Mouse (Mus musculus) stomach, postnatal 0 days (tissue): ENCODE measurements around the gene Picalm. TPM values are rescaled to one million over a fixed set of nuclear protein-coding genes. Genes with fewer than 3 reads are reported as not detected.

ENCODE experiments used
- ATAC-seq: fragments of 200-750 bp; cut with Nextera tagmentation; 2 replicates; pipeline ENCODE4 v1.8.0; 2017; ENCODE audit not compliant: low FRiP score, low TSS enrichment
- DNase-seq: peaks from one replicate; pipeline ENCODE4 v3.0.0-alpha.2; 2016; ENCODE audit warnings: low spot score
- H3K27ac ChIP-seq: fragments of 300-500 bp; sonication (generic); replicated peaks from 2 replicates; pipeline ENCODE4 v1.5.1; 2014; ENCODE audit warnings: mild to moderate bottlenecking, control low read depth
- H3K27me3 ChIP-seq: fragments of 300-500 bp; sonication (generic); 2 replicates; pipeline ENCODE4 v1.6.1; 2014; ENCODE audit warnings: low read length; ENCODE audit not compliant: control insufficient read depth, insufficient read depth
- H3K36me3 ChIP-seq: fragments of 300-500 bp; sonication (generic); 2 replicates; pipeline ENCODE4 v1.6.1; 2014; ENCODE audit warnings: low read length, mixed read lengths; ENCODE audit not compliant: control insufficient read depth, insufficient read depth
- H3K4me1 ChIP-seq: fragments of 300-500 bp; sonication (generic); replicated peaks from 2 replicates; pipeline ENCODE4 v1.6.1; 2014; ENCODE audit warnings: antibody characterized with exemption; ENCODE audit not compliant: control insufficient read depth, insufficient read depth
- H3K4me2 ChIP-seq: fragments of 300-500 bp; sonication (generic); replicated peaks from 2 replicates; pipeline ENCODE4 v1.6.1; 2014; ENCODE audit warnings: low read depth, mild to moderate bottlenecking, control low read depth, moderate library complexity
- H3K4me3 ChIP-seq: fragments of 300-500 bp; sonication (generic); 2 replicates; pipeline ENCODE4 v1.5.1; 2014; ENCODE audit warnings: low read depth, low read length, control low read depth
- H3K9ac ChIP-seq: fragments of 300-500 bp; sonication (generic); 2 replicates; pipeline ENCODE4 v1.6.1; 2014; ENCODE audit warnings: mild to moderate bottlenecking, low read length, control low read depth, mixed read lengths
- H3K9me3 ChIP-seq: fragments of 300-500 bp; sonication (generic); 2 replicates; pipeline ENCODE4 v1.6.1; 2016; ENCODE audit warnings: low read length; ENCODE audit not compliant: control insufficient read depth
- CTCF ChIP-seq: IDR thresholded peaks from 2 replicates; pipeline ENCODE4 v1.5.1; 2016; ENCODE audit warnings: antibody characterized with exemption, low read depth, mild to moderate bottlenecking, moderate library complexity
- EP300 ChIP-seq: optimal IDR thresholded peaks from 2 replicates; pipeline ENCODE3; 2016; ENCODE audit warnings: antibody characterized with exemption
- WGBS: fragments of 180-500 bp; shearing (Covaris S2); extraction: QIAGEN DNeasy Blood & Tissue Kit; methylation state at CpG from one replicate; pipeline ENCODE4 v1.1.7; 2014; 5-methylcytosine and 5-hydroxymethylcytosine counted together
- polyA plus RNA-seq: library from polyadenylated mRNA; unstranded; fragments of >200 nt; fragmentation: Nextera tagmentation; extraction: Ambion mirVana; gene quantifications from 2 replicates; pipeline ENCODE4 v1.2.1, GENCODE M21; 2015

Picalm gene
- polyA plus RNA-seq, 1 experiment from 2014 or later: 25.1 TPM

- H3K9me3 ChIP-seq: no peaks in the 10 kb centered on the region
- peaks cover 2% of the 10 kb centered on the region; the same call in 1 of the 2 replicates for H3K4me1 ChIP-seq
- 68% methylated on average over 4 of the region's 4 CpGs for WGBS
- H3K27ac ChIP-seq: no peak overlapping the region
- no peak for ATAC-seq
- no peaks in the 10 kb centered on the region for H3K27me3 ChIP-seq
- no peak overlapping the region for H3K4me3 ChIP-seq
- DNase-seq: no peak
- H3K36me3 ChIP-seq: no peaks in the 10 kb centered on the region
- H3K4me2 ChIP-seq: no peak overlapping the region
- H3K9ac ChIP-seq: no peak overlapping the region
- no peak for TF ChIP-seq CTCF
- TF ChIP-seq EP300: no peak
These were observed 8.3 kb downstream of the Picalm start for GRCm38 (mm10) chr7:90138359-90138758.

DNA sequence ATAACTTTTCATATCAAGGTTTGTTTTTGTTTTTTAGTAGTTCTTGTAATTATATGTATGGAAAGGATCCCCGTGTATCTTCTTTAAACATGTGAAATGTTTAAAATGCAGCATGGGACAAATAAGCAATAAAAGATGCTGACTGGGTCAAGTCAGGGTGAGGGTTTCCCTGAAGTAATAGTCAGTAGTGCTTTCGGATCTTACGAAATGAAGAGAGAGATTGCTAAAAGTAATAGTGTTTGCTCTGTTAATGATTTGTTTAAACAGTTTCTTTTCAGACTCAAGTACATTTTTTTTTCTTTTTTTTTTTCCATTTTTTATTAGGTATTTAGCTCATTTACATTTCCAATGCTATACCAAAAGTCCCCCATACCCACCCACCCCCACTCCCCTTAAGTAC, 10.3 kb downstream of the Picalm start:
- TF ChIP-seq EP300 (no peak), CTCF (no peak)
- Histone ChIP-seq H3K27ac (no peak overlapping the region), H3K9me3 (no peaks in the 10 kb centered on the region), H3K27me3 (no peaks in the 10 kb centered on the region), H3K9ac (no peak overlapping the region), H3K4me2 (no peak overlapping the region), H3K4me1 (peaks cover 2% of the 10 kb centered on the region; the same call in 1 of the 2 replicates), H3K36me3 (no peaks in the 10 kb centered on the region), H3K4me3 (no peak overlapping the region)
- no peak for ATAC-seq
- DNase-seq: no peak
- WGBS: 25% methylated on average over 3 of the region's 3 CpGs

DNA sequence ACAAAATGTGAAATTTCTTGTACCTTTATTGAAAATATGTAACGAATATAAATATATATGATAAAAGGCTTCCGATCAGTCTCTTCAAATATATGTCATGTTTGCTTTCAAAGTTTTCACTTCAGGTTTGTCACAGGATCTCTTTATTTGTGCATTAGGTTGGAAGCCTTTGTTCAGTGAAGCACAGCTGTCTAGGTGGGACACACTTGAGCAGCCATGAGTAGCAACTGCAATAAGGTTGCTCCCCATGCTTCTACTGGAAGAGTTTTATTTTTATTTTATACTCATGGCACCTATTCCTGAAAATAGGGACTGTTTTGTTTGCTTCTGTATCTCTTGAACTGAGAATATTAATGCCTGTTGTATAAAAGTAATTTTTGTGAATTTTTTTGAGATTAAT, 14.3 kb downstream of the Picalm start:
- Histone ChIP-seq H3K4me1 (peaks cover 2% of the 10 kb centered on the region; the same call in 1 of the 2 replicates), H3K36me3 (no peaks in the 10 kb centered on the region), H3K27ac (no peak overlapping the region), H3K4me3 (no peak overlapping the region), H3K27me3 (no peaks in the 10 kb centered on the region), H3K4me2 (no peak overlapping the region), H3K9me3 (no peaks in the 10 kb centered on the region), H3K9ac (no peak overlapping the region)
- no peak for ATAC-seq
- TF ChIP-seq EP300 (no peak), CTCF (no peak)
- no peak for DNase-seq
- WGBS: 57% methylated on average over 2 of the region's 2 CpGs

- TF ChIP-seq EP300 (no peak), CTCF (no peak)
- no peak overlapping the region for H3K9ac ChIP-seq
- DNase-seq (no peak), ATAC-seq (no peak)
- no peaks in the 10 kb centered on the region for H3K27me3 ChIP-seq
- H3K4me2 ChIP-seq: no peak overlapping the region
- peaks cover 2% of the 10 kb centered on the region; the same call in 1 of the 2 replicates for H3K4me1 ChIP-seq
- H3K36me3 ChIP-seq: no peaks in the 10 kb centered on the region
- 52% methylated on average over 2 of the region's 2 CpGs for WGBS
- H3K9me3 ChIP-seq: no peaks in the 10 kb centered on the region
- no peak overlapping the region for H3K4me3 ChIP-seq
- H3K27ac ChIP-seq: no peak overlapping the region
These were observed 15.0 kb downstream of the Picalm start for GRCm38 (mm10) chr7:90144971-90145370.

- no peaks in the 10 kb centered on the region for H3K9me3 ChIP-seq
- no peak overlapping the region for H3K4me2 ChIP-seq
These were observed 15.4 kb downstream of the Picalm start for GRCm38 (mm10) chr7:90145376-90145775.

GRCm38 (mm10) chr7:90145897-90146296, 15.9 kb downstream of the Picalm start:
- Histone ChIP-seq H3K27me3 (no peaks in the 10 kb centered on the region), H3K9ac (no peak overlapping the region), H3K36me3 (no peaks in the 10 kb centered on the region), H3K4me2 (peak overlapping the region; percentile 9; the same call in 1 of the 2 replicates), H3K4me3 (no peak overlapping the region), H3K9me3 (no peaks in the 10 kb centered on the region), H3K4me1 (peaks cover 2% of the 10 kb centered on the region; the same call in 1 of the 2 replicates), H3K27ac (0 out of 2 replicates have a peak overlapping the region, but pooled peaks have one; percentile 5)
- no peak for TF ChIP-seq EP300
- TF ChIP-seq CTCF: no peak
- DNase-seq (no peak), ATAC-seq (0 out of 2 replicates have a peak, but pooled peaks have one; percentile 56)
- WGBS: 25% methylated on average over 4 of the region's 4 CpGs

More at GRCm38 (mm10) chr7:90145376-90145775, 15.4 kb downstream of the Picalm start:
- TF ChIP-seq CTCF (no peak), EP300 (no peak)
- DNase-seq: no peak
- Histone ChIP-seq H3K27ac (no peak overlapping the region), H3K9ac (no peak overlapping the region), H3K4me1 (peaks cover 2% of the 10 kb centered on the region; the same call in 1 of the 2 replicates), H3K4me3 (no peak overlapping the region), H3K36me3 (no peaks in the 10 kb centered on the region), H3K27me3 (no peaks in the 10 kb centered on the region)
- ATAC-seq: no peak; the same call in 1 of the 2 replicates
